Mouse (Mus musculus) midbrain, embryonic 10.5 days (tissue): Measurements from ENCODE around the gene Mrpl39. TPM values are rescaled to one million over a fixed set of nuclear protein-coding genes. Genes with fewer than 3 reads are reported as not detected.

ENCODE experiments used
- DNase-seq: peaks from one replicate; pipeline ENCODE4 v3.0.0-alpha.2; 2017; ENCODE audit warnings: low spot score
- H3K27ac ChIP-seq: fragments of 300-500 bp; sonication (generic); replicated peaks from 2 replicates; pipeline ENCODE4 v1.5.1; 2016; ENCODE audit warnings: mild to moderate bottlenecking
- H3K27me3 ChIP-seq: fragments of 300-500 bp; sonication (generic); 2 replicates; pipeline ENCODE4 v1.6.1; 2016; ENCODE audit warnings: low read depth, mild to moderate bottlenecking; ENCODE audit not compliant: poor library complexity, severe bottlenecking
- H3K36me3 ChIP-seq: fragments of 300-500 bp; sonication (generic); 2 replicates; pipeline ENCODE4 v1.6.1; 2016; ENCODE audit warnings: mild to moderate bottlenecking, moderate library complexity
- H3K4me1 ChIP-seq: fragments of 300-500 bp; sonication (generic); 2 replicates; pipeline ENCODE4 v1.6.1; 2016
- H3K4me3 ChIP-seq: fragments of 300-500 bp; sonication (generic); 2 replicates; pipeline ENCODE4 v1.5.1; 2016; ENCODE audit warnings: mild to moderate bottlenecking, moderate library complexity
- H3K9me3 ChIP-seq: fragments of 300-500 bp; sonication (generic); replicated peaks from 2 replicates; pipeline ENCODE4 v1.6.1; 2016; ENCODE audit warnings: mild to moderate bottlenecking
- WGBS: fragments of 180-500 bp; shearing (Covaris S2); methylation state at CpG from one replicate; pipeline ENCODE4 v1.1.7; 2016; 5-methylcytosine and 5-hydroxymethylcytosine counted together
- polyA plus RNA-seq: library from polyadenylated mRNA; unstranded; fragments of >200 nt; fragmentation: Nextera tagmentation; extraction: Ambion mirVana; gene quantifications from 2 replicates; pipeline ENCODE4 v1.2.1, GENCODE M21; 2016

The Mrpl39 gene
- 58.6 and 62.4 TPM in 2 replicates for polyA plus RNA-seq

DNA sequence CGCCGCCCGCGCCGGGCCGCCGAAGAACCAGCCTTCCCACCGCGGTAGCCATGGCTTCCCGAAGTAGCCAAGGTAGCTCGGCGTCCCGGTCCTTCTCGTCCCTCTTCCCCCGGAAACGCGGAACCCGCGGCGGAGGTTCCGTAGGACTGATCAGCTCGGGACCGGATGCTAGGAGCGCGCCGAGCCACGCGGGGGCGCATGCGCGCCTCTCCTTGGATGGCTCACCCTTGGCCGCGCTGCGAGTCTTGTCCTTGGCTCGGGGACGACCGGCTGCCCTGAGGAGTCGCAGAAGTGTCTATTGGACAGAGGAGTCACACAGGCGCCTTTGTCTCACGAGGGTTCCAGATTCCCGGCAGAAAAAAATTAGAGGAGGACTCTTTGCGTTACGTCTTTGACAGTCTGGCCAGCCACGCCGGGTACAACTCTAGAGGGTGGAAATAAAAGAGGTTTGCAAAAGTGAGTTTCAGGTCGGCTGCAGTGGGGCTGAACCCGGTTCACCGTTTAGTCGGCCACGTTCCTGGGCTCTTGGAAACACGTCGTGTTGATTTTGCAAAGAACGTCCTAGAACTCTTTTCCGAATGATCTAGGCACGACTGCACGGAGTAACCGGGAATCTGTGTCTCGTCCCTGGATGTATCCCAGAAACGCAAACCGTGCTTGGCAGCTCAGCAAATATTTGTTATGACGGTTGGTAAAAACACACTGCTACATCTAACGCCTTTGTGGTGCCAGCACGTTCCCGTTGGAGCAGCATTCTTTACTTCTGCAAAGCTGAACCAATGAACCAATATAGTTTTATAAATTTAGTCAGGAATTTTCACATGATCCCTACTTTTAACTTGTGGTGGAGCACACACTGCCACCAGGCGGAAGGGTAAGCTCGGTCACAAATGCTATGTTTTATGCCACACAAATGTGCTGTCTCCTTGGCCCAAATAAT, at the start of gene Mrpl39:
Gene Mrpl39 (minus strand): TSS at position 577 of the 940 bp plus-strand sequence.
- Histone ChIP-seq H3K27me3 (no peaks in the 10 kb centered on the region), H3K27ac (peak within 1 kb of the TSS; percentile 90), H3K36me3 (peaks cover 28% of the 10 kb centered on the region), H3K4me1 (peaks cover 12% of the 10 kb centered on the region), H3K9me3 (no peaks in the 10 kb centered on the region), H3K4me3 (peak within 1 kb of the TSS; percentile 83)
- WGBS: 2% methylated on average over 66 of the region's 66 CpGs
- peak; percentile 97 for DNase-seq

DNA sequence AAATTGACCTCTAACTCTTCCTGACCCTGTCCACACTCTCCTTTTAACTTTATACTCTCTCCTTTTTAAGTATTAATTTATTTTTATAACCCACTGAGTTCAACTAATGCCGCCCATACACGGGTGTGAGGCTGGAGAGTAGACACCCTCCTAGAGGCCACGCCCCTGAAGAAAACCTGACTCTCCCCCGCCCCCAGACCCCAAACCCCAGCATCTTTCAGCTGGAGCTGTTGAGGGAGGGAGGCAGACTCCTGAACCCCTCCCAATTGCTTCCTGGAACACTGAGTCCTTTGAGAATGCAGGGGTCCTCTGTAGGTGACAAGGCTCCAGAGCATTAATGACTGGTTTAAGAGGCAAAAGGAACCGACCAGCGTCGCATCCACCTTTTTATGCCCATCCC, 49.4 kb upstream of the Mrpl39 start:
- 0 out of 2 replicates have a peak overlapping the region, but pooled peaks have one; percentile 2 for H3K4me3 ChIP-seq
- no peaks in the 10 kb centered on the region for H3K27me3 ChIP-seq
- DNase-seq: peak; percentile 15
- no peak overlapping the region for H3K27ac ChIP-seq
- 10% methylated on average over 7 of the region's 7 CpGs for WGBS
- peaks cover 21% of the 10 kb centered on the region for H3K4me1 ChIP-seq
- H3K9me3 ChIP-seq: no peaks in the 10 kb centered on the region
- peaks cover 33% of the 10 kb centered on the region for H3K36me3 ChIP-seq

DNA sequence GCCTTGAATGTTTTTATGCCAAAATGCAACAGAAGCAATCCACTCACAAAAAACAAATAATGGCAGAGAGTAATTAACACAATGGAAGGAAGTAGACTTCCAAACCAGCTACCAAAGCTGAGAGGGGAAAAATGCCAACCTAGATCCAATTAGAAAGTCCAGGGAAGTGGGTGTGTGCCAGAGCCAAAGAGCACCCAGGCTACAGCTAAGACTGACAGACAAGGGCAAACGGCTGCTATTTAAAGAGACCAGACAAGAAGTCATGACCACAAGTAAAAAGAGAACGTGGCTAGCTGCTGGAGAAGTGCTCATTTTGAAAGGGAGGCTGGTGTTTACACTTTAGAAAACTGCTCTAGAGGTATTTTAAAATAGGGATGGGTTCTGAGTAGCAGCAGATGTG, 47.7 kb upstream of the Mrpl39 start:
- peaks cover 34% of the 10 kb centered on the region for H3K36me3 ChIP-seq
- no peaks in the 10 kb centered on the region for H3K27me3 ChIP-seq
- peaks cover 21% of the 10 kb centered on the region for H3K4me1 ChIP-seq
- DNase-seq: no peak
- no peaks in the 10 kb centered on the region; the same call in 1 of the 2 replicates for H3K9me3 ChIP-seq
- H3K4me3 ChIP-seq: no peak overlapping the region
- 56% methylated on average over 2 of the region's 2 CpGs for WGBS
- no peak overlapping the region for H3K27ac ChIP-seq

DNA sequence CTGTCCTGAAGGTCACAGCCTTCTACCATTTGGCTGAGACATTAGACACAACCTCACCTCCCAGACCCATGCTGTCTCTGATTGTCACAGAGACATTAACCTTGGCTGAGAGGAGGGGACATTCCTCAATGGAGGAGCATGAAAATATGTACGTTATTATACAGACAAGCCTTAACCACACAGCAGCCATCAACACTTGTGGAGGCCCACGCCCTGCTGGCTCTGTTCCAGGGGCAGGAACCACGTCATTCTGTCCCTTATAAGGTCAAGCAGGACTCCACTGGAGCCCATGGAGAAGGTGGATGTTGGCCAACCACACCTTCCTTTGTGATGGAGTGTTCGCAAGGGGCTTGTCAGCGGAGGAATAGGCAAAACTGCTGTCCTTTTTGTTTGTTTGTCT, 44.2 kb upstream of the Mrpl39 start:
- H3K27ac ChIP-seq: no peak overlapping the region
- 86% methylated on average over 5 of the region's 5 CpGs for WGBS
- H3K4me3 ChIP-seq: no peak overlapping the region
- DNase-seq: no peak
- H3K9me3 ChIP-seq: no peaks in the 10 kb centered on the region; the same call in 1 of the 2 replicates
- peaks cover 34% of the 10 kb centered on the region for H3K36me3 ChIP-seq
- peaks cover 28% of the 10 kb centered on the region for H3K4me1 ChIP-seq
- no peaks in the 10 kb centered on the region for H3K27me3 ChIP-seq

DNA sequence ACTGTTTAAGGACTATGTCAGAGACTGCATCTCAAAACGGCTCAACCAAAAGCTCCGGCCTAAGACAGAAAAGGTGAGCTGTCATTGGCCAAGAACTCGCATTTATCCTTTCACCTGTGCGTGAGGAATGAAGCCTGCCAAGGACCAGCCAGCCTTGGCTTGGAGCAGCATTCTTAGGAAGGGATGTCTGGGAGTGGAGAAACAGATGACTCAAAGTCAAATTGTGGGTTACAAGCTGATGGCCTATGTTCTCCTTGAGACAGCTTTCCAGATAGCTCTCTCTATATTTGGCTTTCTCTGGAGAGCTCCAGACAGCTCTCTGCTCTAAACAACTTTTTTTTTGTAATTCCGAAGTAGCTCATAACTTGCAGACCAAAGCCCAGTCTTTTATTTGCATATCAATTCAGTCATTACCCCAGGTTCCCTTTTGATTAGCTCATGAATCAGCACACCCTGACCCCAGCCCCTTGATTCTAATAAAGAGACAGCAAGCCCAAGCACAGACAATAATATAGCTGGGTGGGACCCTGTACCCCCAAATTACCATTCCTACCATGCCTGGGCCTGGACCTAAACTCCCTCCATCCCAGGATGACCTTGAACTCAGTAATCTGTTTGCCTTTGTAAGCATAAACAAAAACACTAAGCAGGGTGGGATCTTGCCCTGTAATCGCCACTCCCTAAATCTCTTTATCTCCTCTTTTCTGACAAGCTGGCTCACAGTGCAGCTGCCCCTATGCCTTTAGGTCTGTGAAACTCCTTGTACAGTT, 43.5 kb upstream of the Mrpl39 start:
- Histone ChIP-seq H3K4me3 (no peak overlapping the region), H3K27me3 (no peaks in the 10 kb centered on the region), H3K9me3 (no peaks in the 10 kb centered on the region; the same call in 1 of the 2 replicates), H3K27ac (no peak overlapping the region), H3K4me1 (peaks cover 22% of the 10 kb centered on the region), H3K36me3 (peaks cover 34% of the 10 kb centered on the region)
- WGBS: 89% methylated on average over 6 of the region's 6 CpGs
- DNase-seq: no peak

DNA sequence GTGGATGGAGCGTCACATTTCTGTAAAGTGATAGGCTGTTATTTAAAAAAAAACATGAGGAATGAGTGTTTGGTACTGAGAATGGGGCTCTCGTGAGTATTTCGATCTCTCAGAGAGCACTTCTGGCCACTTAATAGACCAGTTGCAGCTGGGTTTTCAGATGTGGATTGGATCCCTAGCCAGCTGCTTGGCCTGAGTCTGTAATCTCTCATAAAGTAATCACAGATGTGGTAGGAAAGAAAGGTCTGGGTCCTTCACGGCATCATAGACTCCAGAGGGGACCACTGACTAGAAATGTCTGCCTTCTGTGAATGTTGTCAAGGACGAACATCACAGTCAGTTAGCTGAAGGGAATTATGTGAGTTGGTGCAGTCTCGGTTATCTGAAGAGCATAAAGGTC, 42.9 kb upstream of the Mrpl39 start:
- no peaks in the 10 kb centered on the region; the same call in 1 of the 2 replicates for H3K9me3 ChIP-seq
- H3K27ac ChIP-seq: no peak overlapping the region
- WGBS: 88% methylated on average over 6 of the region's 6 CpGs
- no peaks in the 10 kb centered on the region for H3K27me3 ChIP-seq
- peaks cover 34% of the 10 kb centered on the region for H3K36me3 ChIP-seq
- DNase-seq: no peak
- H3K4me3 ChIP-seq: no peak overlapping the region
- peaks cover 20% of the 10 kb centered on the region for H3K4me1 ChIP-seq

DNA sequence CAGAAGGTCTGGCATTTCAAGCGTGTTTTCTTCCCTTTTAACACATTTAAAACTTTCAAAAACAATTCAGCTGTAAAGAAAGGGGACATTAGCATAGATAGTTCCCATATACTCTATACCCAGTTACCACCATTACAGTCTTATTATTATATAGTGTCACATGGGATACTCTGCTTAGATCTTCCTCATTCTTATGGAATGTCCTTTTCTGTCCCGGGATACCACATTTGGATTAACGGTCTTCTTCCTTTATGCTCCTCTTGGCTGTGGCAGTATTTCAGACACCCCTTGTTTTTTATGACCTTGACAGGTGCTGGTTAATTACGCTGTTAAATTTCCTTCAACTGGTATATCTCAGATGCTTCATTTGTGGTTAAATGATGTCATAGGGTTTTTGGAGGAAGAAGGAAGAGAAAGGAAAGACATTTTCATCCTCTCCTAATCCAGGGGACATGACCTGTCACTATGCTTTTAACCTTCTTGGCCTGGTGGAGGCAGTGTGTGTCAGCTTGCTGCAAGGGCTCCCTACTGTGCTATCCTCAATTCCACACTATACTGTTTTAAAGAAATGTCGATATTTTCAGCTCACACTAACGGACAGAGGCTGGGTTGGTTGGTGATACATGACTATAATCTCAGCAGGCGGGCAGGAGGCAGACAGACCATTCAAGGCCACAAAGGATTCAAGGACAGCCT, 40.7 kb upstream of the Mrpl39 start:
- DNase-seq: no peak
- Histone ChIP-seq H3K4me3 (peak overlapping the region; percentile 85), H3K4me1 (peaks cover 29% of the 10 kb centered on the region), H3K27me3 (no peaks in the 10 kb centered on the region), H3K9me3 (no peaks in the 10 kb centered on the region; the same call in 1 of the 2 replicates), H3K36me3 (peaks cover 34% of the 10 kb centered on the region), H3K27ac (no peak overlapping the region)
- WGBS: 64% methylated on average over 7 of the region's 7 CpGs

DNA sequence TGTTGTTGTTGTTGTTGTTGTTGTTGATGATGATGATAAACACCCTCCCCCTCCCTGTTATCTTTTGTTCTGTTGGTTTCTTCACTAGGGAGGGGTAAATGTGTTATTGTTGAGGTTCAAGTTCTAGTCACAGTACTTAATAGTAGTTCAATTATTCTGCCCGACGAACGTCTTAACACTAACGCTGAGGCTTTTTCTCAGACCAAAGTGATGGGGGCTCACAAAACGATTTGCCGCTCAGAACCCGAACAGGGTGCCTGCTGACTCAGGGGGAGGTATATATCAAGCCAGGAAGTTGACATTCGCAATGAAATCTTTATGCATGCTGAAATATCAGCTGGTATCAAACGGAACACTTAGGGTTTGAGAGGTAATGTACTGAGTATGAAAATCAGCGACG, 39.8 kb upstream of the Mrpl39 start:
- no peaks in the 10 kb centered on the region; the same call in 1 of the 2 replicates for H3K9me3 ChIP-seq
- no peaks in the 10 kb centered on the region for H3K27me3 ChIP-seq
- WGBS: 33% methylated on average over 11 of the region's 11 CpGs
- H3K4me1 ChIP-seq: peaks cover 29% of the 10 kb centered on the region
- no peak for DNase-seq
- H3K4me3 ChIP-seq: peak overlapping the region; percentile 85
- H3K36me3 ChIP-seq: peaks cover 34% of the 10 kb centered on the region
- peak overlapping the region; percentile 99 for H3K27ac ChIP-seq

DNA sequence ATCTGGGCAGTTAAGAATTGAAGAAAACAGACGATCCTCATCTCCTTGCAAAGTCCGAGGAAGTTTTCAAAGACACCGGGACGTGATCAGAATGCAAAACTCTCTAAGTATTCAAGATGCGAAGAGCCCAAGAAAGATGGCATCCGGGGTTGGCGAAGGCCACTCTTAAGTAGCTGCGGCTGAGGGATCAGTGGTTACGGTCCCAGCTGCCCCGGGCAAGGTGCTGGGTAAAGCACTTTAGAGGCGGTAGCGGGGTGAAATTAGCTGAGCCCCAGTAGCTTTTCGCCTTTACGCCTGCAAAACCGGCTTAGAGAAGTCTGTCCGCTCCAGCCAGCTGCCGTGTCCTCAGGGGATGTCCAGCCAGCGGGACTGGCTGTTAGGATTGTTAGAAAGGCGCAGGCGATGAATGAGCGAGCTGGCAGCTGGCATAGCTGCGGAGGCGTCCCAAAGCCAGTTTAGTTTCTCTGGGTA, 39.3 kb upstream of the Mrpl39 start:
- Histone ChIP-seq H3K27me3 (no peaks in the 10 kb centered on the region), H3K27ac (peak overlapping the region; percentile 99), H3K9me3 (no peaks in the 10 kb centered on the region; the same call in 1 of the 2 replicates), H3K36me3 (peaks cover 30% of the 10 kb centered on the region), H3K4me3 (peak overlapping the region; percentile 85), H3K4me1 (peaks cover 29% of the 10 kb centered on the region)
- peak; percentile 74 for DNase-seq
- under 1% methylated on average over 23 of the region's 23 CpGs for WGBS

DNA sequence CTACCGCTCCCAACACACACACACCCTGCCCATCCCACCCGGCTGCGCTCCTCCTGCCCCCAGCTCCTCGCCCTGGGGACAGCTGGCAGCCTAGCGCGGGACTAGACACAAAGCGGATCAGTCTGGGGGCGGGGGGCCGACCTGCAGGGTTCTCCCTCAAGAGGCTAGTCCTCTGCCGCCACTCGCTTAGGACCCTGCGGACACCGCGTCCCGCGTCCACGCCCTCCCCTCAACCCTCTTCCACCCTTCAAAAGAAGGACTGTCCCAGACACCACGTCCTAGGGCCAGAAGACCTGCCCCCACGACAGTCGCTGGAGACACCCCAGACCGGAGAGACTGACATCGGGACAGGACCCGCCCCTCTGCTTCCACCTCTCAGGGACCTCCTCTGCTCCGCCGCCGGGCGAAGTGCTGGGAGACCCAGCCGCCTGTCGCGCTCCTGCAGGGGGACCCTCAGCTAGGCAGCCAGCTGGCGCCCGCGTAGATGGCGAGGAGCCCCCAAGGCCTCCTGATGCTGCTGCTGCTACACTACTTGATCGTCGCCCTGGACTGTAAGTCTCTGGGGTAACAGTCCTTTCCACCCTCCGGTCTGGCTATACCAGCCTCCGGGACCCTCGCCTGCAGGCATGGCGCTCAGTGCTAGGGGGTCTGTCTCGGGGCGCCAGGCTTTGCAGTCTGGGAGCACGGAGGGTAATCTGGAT, 38.6 kb upstream of the Mrpl39 start, which contains the start of gene Jam2:
Gene Jam2 (plus strand): TSS at position 121 of the 701 bp plus-strand sequence.
- H3K4me3 ChIP-seq: peak within 1 kb of the TSS; percentile 85
- H3K27ac ChIP-seq: peak within 1 kb of the TSS; percentile 99
- H3K27me3 ChIP-seq: no peaks in the 10 kb centered on the region
- peaks cover 24% of the 10 kb centered on the region for H3K36me3 ChIP-seq
- peaks cover 29% of the 10 kb centered on the region for H3K4me1 ChIP-seq
- peak; percentile 92 for DNase-seq
- H3K9me3 ChIP-seq: no peaks in the 10 kb centered on the region; the same call in 1 of the 2 replicates
- 0% methylated on average over 43 of the region's 43 CpGs for WGBS

DNA sequence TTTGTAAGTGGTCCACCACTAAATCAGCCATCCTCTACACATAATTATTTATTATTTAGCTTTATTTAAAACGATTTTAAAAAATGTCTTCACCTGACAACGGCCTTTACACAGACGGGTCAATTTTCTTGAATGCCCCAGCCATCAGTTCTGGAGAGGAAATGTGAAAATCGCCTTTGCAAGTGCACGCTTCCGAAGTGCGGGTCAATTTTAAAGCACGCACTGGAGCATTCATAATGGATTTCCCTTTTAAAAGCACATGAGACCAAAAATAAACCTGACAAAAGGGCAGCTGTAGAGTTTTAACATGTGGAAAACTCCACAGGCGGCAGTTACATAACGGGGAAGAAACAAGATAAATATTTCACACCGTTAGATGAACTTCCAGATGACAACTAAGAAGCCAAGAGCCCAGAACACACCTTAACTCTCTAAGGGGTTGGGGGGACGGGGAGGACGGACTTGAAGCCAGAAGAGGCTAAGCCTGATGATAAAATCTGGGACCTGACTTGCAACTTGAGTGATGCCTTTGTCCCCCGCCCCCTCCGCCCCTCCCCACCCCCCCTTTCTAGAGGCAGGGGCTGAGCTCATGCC, 37.8 kb upstream of the Mrpl39 start:
- H3K4me1 ChIP-seq: peaks cover 29% of the 10 kb centered on the region
- peak overlapping the region; percentile 85 for H3K4me3 ChIP-seq
- no peak for DNase-seq
- no peaks in the 10 kb centered on the region for H3K27me3 ChIP-seq
- H3K27ac ChIP-seq: peak overlapping the region; percentile 99
- 2% methylated on average over 15 of the region's 15 CpGs for WGBS
- H3K36me3 ChIP-seq: peaks cover 16% of the 10 kb centered on the region
- no peaks in the 10 kb centered on the region for H3K9me3 ChIP-seq
